Mouse (Mus musculus): ENCODE results near the gene Lbh.

GRCm38 (mm10) chr17:72918571-72919541 is 751 bp downstream of the Lbh start:
- TF ChIP-seq CTCF (IDR thresholded peaks at IDR 0.05; ENCODE audit: borderline replicate concordance, extremely low read depth, insufficient read depth, insufficient read length) (no peak), POLR2A (IDR thresholded peaks at IDR 0.05; ENCODE audit: borderline replicate concordance, extremely low read depth, insufficient read depth, insufficient read length, poor library complexity, severe bottlenecking) (0 out of 2 replicates have a peak, but pooled peaks have one; percentile 6)
